Mouse (Mus musculus) kidney, embryonic 16.5 days (tissue): Measurements from ENCODE around the gene Cd96. TPM values are rescaled to one million over a fixed set of nuclear protein-coding genes. Genes with fewer than 3 reads are reported as not detected.
A peak's percentile ranks its signal among the peaks of the same experiment; 100 is the strongest.

Source experiments
- ATAC-seq: fragments of 200-750 bp; cut with Nextera tagmentation; 2 replicates; pipeline ENCODE4 v1.8.0; 2017; ENCODE audit warnings: moderate TSS enrichment; ENCODE audit not compliant: low FRiP score, low TSS enrichment
- H3K27ac ChIP-seq: fragments of 300-500 bp; sonication (generic); 2 replicates; pipeline ENCODE4 v1.5.1; 2014; ENCODE audit warnings: low read length
- H3K27me3 ChIP-seq: fragments of 300-500 bp; sonication (generic); 2 replicates; pipeline ENCODE4 v1.6.1; 2014; ENCODE audit warnings: low read length, control low read depth, mixed read lengths; ENCODE audit not compliant: insufficient read depth
- H3K36me3 ChIP-seq: fragments of 300-500 bp; sonication (generic); 2 replicates; pipeline ENCODE4 v1.6.1; 2014; ENCODE audit warnings: low read length, control low read depth, mixed read lengths; ENCODE audit not compliant: insufficient read depth
- H3K4me1 ChIP-seq: fragments of 300-500 bp; sonication (generic); 2 replicates; pipeline ENCODE4 v1.6.1; 2014; ENCODE audit warnings: low read length, control low read depth, mixed read lengths; ENCODE audit not compliant: insufficient read depth
- H3K4me2 ChIP-seq: fragments of 300-500 bp; sonication (generic); replicated peaks from 2 replicates; pipeline ENCODE4 v1.6.1; 2014; ENCODE audit warnings: low read depth, low read length
- H3K4me3 ChIP-seq: fragments of 300-500 bp; sonication (generic); 2 replicates; pipeline ENCODE4 v1.5.1; 2014; ENCODE audit warnings: mild to moderate bottlenecking, low read length
- H3K9ac ChIP-seq: fragments of 300-500 bp; sonication (generic); replicated peaks from 2 replicates; pipeline ENCODE4 v1.6.1; 2014; ENCODE audit warnings: low read length
- H3K9me3 ChIP-seq: fragments of 300-500 bp; sonication (generic); 2 replicates; pipeline ENCODE4 v1.6.1; 2016; ENCODE audit warnings: low read length, control low read depth
- WGBS: fragments of 180-500 bp; shearing (Covaris S2); extraction: QIAGEN DNeasy Blood & Tissue Kit; methylation state at CpG from one replicate; pipeline ENCODE4 v1.1.7; 2014; 5-methylcytosine and 5-hydroxymethylcytosine counted together
- polyA plus RNA-seq: library from polyadenylated mRNA; unstranded; fragments of >200 nt; fragmentation: Nextera tagmentation; extraction: Ambion mirVana; gene quantifications from 2 replicates; pipeline ENCODE4 v1.2.1, GENCODE M21; 2015

Cd96 gene
- polyA plus RNA-seq, 1 experiment from 2014 or later, result not detected

- ATAC-seq, result no peak
- 62% methylated on average over 5 of the region's 5 CpGs for WGBS
- H3K9me3 ChIP-seq, result no peaks in the 10 kb centered on the region
- no peak overlapping the region for H3K9ac ChIP-seq
- H3K4me2 ChIP-seq, result no peak overlapping the region
- no peak overlapping the region for H3K4me3 ChIP-seq
- H3K27me3 ChIP-seq, result no peaks in the 10 kb centered on the region
- no peaks in the 10 kb centered on the region for H3K36me3 ChIP-seq
- no peaks in the 10 kb centered on the region for H3K4me1 ChIP-seq
- H3K27ac ChIP-seq, result no peak overlapping the region
Measured at GRCm38 (mm10) chr16:46086874-46087473, 33.1 kb downstream of the Cd96 start.

- H3K4me1 ChIP-seq, result no peaks in the 10 kb centered on the region
- H3K27me3 ChIP-seq, result no peaks in the 10 kb centered on the region
- WGBS, result 81% methylated on average over 3 of the region's 3 CpGs
- no peak overlapping the region for H3K27ac ChIP-seq
- H3K36me3 ChIP-seq, result no peaks in the 10 kb centered on the region
- no peak overlapping the region for H3K9ac ChIP-seq
- no peak for ATAC-seq
- no peak overlapping the region for H3K4me2 ChIP-seq
- H3K9me3 ChIP-seq, result no peaks in the 10 kb centered on the region
- H3K4me3 ChIP-seq, result no peak overlapping the region
Measured at GRCm38 (mm10) chr16:46068000-46068399, 52.1 kb downstream of the Cd96 start.

GRCm38 (mm10) chr16:46063278-46063677 lies 56.8 kb downstream of the Cd96 start:
- Histone ChIP-seq H3K27ac (no peak overlapping the region), H3K36me3 (no peaks in the 10 kb centered on the region), H3K9ac (no peak overlapping the region), H3K4me2 (no peak overlapping the region), H3K9me3 (no peaks in the 10 kb centered on the region), H3K27me3 (no peaks in the 10 kb centered on the region), H3K4me3 (no peak overlapping the region), H3K4me1 (no peaks in the 10 kb centered on the region)
- ATAC-seq, result no peak
- 91% methylated on average over 5 of the region's 5 CpGs for WGBS

GRCm38 (mm10) chr16:46046906-46047305 lies 73.1 kb downstream of the Cd96 start:
- no peak overlapping the region for H3K4me2 ChIP-seq
- no peaks in the 10 kb centered on the region for H3K36me3 ChIP-seq
- no peak overlapping the region for H3K4me3 ChIP-seq
- no peak for ATAC-seq
- H3K27ac ChIP-seq, result no peak overlapping the region
- 82% methylated on average over 2 of the region's 2 CpGs for WGBS
- H3K9ac ChIP-seq, result no peak overlapping the region
- H3K27me3 ChIP-seq, result no peaks in the 10 kb centered on the region
- H3K4me1 ChIP-seq, result no peaks in the 10 kb centered on the region
- H3K9me3 ChIP-seq, result no peaks in the 10 kb centered on the region

- H3K36me3 ChIP-seq, result no peaks in the 10 kb centered on the region
- no peak overlapping the region for H3K9ac ChIP-seq
- H3K4me1 ChIP-seq, result no peaks in the 10 kb centered on the region
- H3K27ac ChIP-seq, result no peak overlapping the region
- no peak overlapping the region for H3K4me3 ChIP-seq
- WGBS, result 45% methylated on average over 2 of the region's 2 CpGs
- no peak for ATAC-seq
- H3K4me2 ChIP-seq, result no peak overlapping the region
- no peaks in the 10 kb centered on the region for H3K9me3 ChIP-seq
- H3K27me3 ChIP-seq, result no peaks in the 10 kb centered on the region
Measured at GRCm38 (mm10) chr16:46036261-46036660, 83.8 kb downstream of the Cd96 start.

GRCm38 (mm10) chr16:46033896-46034295 lies 86.2 kb downstream of the Cd96 start:
- ATAC-seq, result no peak
- H3K27ac ChIP-seq, result no peak overlapping the region

GRCm38 (mm10) chr16:46022958-46023491 lies 97.0 kb downstream of the Cd96 start:
- H3K36me3 ChIP-seq, result no peaks in the 10 kb centered on the region
- H3K4me1 ChIP-seq, result no peaks in the 10 kb centered on the region
- H3K9me3 ChIP-seq, result no peaks in the 10 kb centered on the region
- WGBS, result 59% methylated on average over 5 of the region's 5 CpGs
- peak; percentile 59 for ATAC-seq
- no peak overlapping the region; the same call in 1 of the 2 replicates for H3K4me2 ChIP-seq
- H3K27ac ChIP-seq, result peak overlapping the region; percentile 59; the same call in 1 of the 2 replicates
- H3K4me3 ChIP-seq, result no peak overlapping the region
- no peaks in the 10 kb centered on the region for H3K27me3 ChIP-seq
- H3K9ac ChIP-seq, result no peak overlapping the region

More at GRCm38 (mm10) chr16:46033896-46034295, 86.2 kb downstream of the Cd96 start:
- H3K9ac ChIP-seq, result no peak overlapping the region
- no peaks in the 10 kb centered on the region for H3K4me1 ChIP-seq
- no peaks in the 10 kb centered on the region for H3K9me3 ChIP-seq
- H3K36me3 ChIP-seq, result no peaks in the 10 kb centered on the region
- no peak overlapping the region for H3K4me3 ChIP-seq
- WGBS, result 72% methylated on average over 9 of the region's 9 CpGs
- H3K4me2 ChIP-seq, result no peak overlapping the region
- H3K27me3 ChIP-seq, result no peaks in the 10 kb centered on the region

- Histone ChIP-seq H3K9ac (no peak overlapping the region), H3K4me1 (no peaks in the 10 kb centered on the region), H3K36me3 (no peaks in the 10 kb centered on the region), H3K4me3 (no peak overlapping the region), H3K27ac (peak overlapping the region; percentile 59; the same call in 1 of the 2 replicates), H3K9me3 (no peaks in the 10 kb centered on the region), H3K4me2 (no peak overlapping the region; the same call in 1 of the 2 replicates), H3K27me3 (no peaks in the 10 kb centered on the region)
- 48% methylated on average over 5 of the region's 5 CpGs for WGBS
- peak; percentile 86 for ATAC-seq
Measured at GRCm38 (mm10) chr16:46022189-46022928, 97.7 kb downstream of the Cd96 start.

- no peak overlapping the region for H3K4me3 ChIP-seq
- no peak overlapping the region for H3K27ac ChIP-seq
- no peak overlapping the region for H3K4me2 ChIP-seq
- WGBS, result 70% methylated on average over 2 of the region's 2 CpGs
- ATAC-seq, result no peak
- no peaks in the 10 kb centered on the region for H3K4me1 ChIP-seq
- no peaks in the 10 kb centered on the region for H3K9me3 ChIP-seq
- no peak overlapping the region for H3K9ac ChIP-seq
- H3K36me3 ChIP-seq, result no peaks in the 10 kb centered on the region
- H3K27me3 ChIP-seq, result no peaks in the 10 kb centered on the region
Measured at GRCm38 (mm10) chr16:46021302-46021701, 98.7 kb downstream of the Cd96 start.

- no peaks in the 10 kb centered on the region for H3K4me1 ChIP-seq
- no peaks in the 10 kb centered on the region for H3K27me3 ChIP-seq
- no peak overlapping the region for H3K9ac ChIP-seq
- no peaks in the 10 kb centered on the region for H3K9me3 ChIP-seq
- H3K27ac ChIP-seq, result no peak overlapping the region
- no peak overlapping the region for H3K4me3 ChIP-seq
- WGBS, result 69% methylated on average over 2 of the region's 2 CpGs
- ATAC-seq, result no peak
- H3K4me2 ChIP-seq, result no peak overlapping the region
- H3K36me3 ChIP-seq, result no peaks in the 10 kb centered on the region
Measured at GRCm38 (mm10) chr16:46020396-46020795, 99.7 kb downstream of the Cd96 start.
